Mouse (Mus musculus) forebrain, embryonic 13.5 days (tissue): ENCODE results near the gene Hp. TPM values are rescaled to one million over a fixed set of nuclear protein-coding genes. Genes with fewer than 3 reads are reported as not detected.
A peak's percentile ranks its signal among the peaks of the same experiment; 100 is the strongest.

ENCODE experiments used
- ATAC-seq: fragments of 200-750 bp; cut with Nextera tagmentation; 2 replicates; pipeline ENCODE4 v1.8.0; 2017
- H3K27ac ChIP-seq: fragments of 300-500 bp; sonication (generic); 2 replicates; pipeline ENCODE4 v1.5.1; 2015; ENCODE audit warnings: inconsistent platforms, mild to moderate bottlenecking, moderate library complexity
- H3K27me3 ChIP-seq: fragments of 300-500 bp; sonication (generic); 2 replicates; pipeline ENCODE4 v1.6.1; 2015; ENCODE audit warnings: mild to moderate bottlenecking, inconsistent platforms
- H3K36me3 ChIP-seq: fragments of 300-500 bp; sonication (generic); 2 replicates; pipeline ENCODE4 v1.6.1; 2015; ENCODE audit warnings: mild to moderate bottlenecking, inconsistent platforms; ENCODE audit not compliant: poor library complexity, severe bottlenecking
- H3K4me1 ChIP-seq: fragments of 300-500 bp; sonication (generic); 2 replicates; pipeline ENCODE4 v1.6.1; 2015; ENCODE audit warnings: inconsistent platforms
- H3K4me2 ChIP-seq: fragments of 300-500 bp; sonication (generic); 2 replicates; pipeline ENCODE4 v1.6.1; 2015; ENCODE audit warnings: inconsistent platforms, mild to moderate bottlenecking, moderate library complexity
- H3K4me3 ChIP-seq: fragments of 300-500 bp; sonication (generic); 2 replicates; pipeline ENCODE4 v1.5.1; 2015; ENCODE audit warnings: mild to moderate bottlenecking, inconsistent platforms
- H3K9ac ChIP-seq: fragments of 300-500 bp; sonication (generic); 2 replicates; pipeline ENCODE4 v1.6.1; 2015; ENCODE audit warnings: mild to moderate bottlenecking, inconsistent platforms
- H3K9me3 ChIP-seq: fragments of 300-500 bp; sonication (generic); replicated peaks from 2 replicates; pipeline ENCODE4 v1.6.1; 2016; ENCODE audit warnings: inconsistent platforms
- WGBS: fragments of 180-500 bp; shearing (Covaris S2); methylation state at CpG from one replicate; pipeline ENCODE4 v1.1.7; 2015; 5-methylcytosine and 5-hydroxymethylcytosine counted together
- polyA plus RNA-seq: library from polyadenylated mRNA; unstranded; fragments of >200 nt; fragmentation: Nextera tagmentation; extraction: Ambion mirVana; gene quantifications from 2 replicates; pipeline ENCODE4 v1.2.1, GENCODE M21; 2015

Hp gene
- polyA plus RNA-seq, 1 experiment from 2014 or later: not detected

- no peaks in the 10 kb centered on the region for H3K4me1 ChIP-seq
- no peak overlapping the region for H3K27ac ChIP-seq
- no peak for ATAC-seq
- H3K4me3 ChIP-seq: no peak overlapping the region
- peaks cover 29% of the 10 kb centered on the region for H3K36me3 ChIP-seq
- H3K27me3 ChIP-seq: no peaks in the 10 kb centered on the region
- no peak overlapping the region for H3K9ac ChIP-seq
- no peaks in the 10 kb centered on the region for H3K9me3 ChIP-seq
- H3K4me2 ChIP-seq: no peak overlapping the region
- 54% methylated on average over 3 of the region's 3 CpGs for WGBS
Observed at GRCm38 (mm10) chr8:109544049-109544448, 34.9 kb downstream of the Hp start.

- H3K4me1 ChIP-seq: no peaks in the 10 kb centered on the region
- H3K27me3 ChIP-seq: no peaks in the 10 kb centered on the region
- H3K4me3 ChIP-seq: no peak overlapping the region
- no peak for ATAC-seq
- WGBS: 83% methylated on average over 8 of the region's 8 CpGs
- H3K9me3 ChIP-seq: no peaks in the 10 kb centered on the region
- H3K9ac ChIP-seq: no peak overlapping the region
- H3K27ac ChIP-seq: no peak overlapping the region
- peaks cover 18% of the 10 kb centered on the region for H3K36me3 ChIP-seq
- no peak overlapping the region for H3K4me2 ChIP-seq
Observed at GRCm38 (mm10) chr8:109542748-109543519, 36.0 kb downstream of the Hp start.

GRCm38 (mm10) chr8:109542165-109542564 lies 36.8 kb downstream of the Hp start:
- Histone ChIP-seq H3K27ac (no peak overlapping the region), H3K9ac (no peak overlapping the region), H3K9me3 (no peaks in the 10 kb centered on the region), H3K27me3 (no peaks in the 10 kb centered on the region), H3K36me3 (peaks cover 11% of the 10 kb centered on the region), H3K4me2 (no peak overlapping the region), H3K4me1 (no peaks in the 10 kb centered on the region), H3K4me3 (no peak overlapping the region)
- 75% methylated on average over 5 of the region's 5 CpGs for WGBS
- no peak for ATAC-seq

DNA sequence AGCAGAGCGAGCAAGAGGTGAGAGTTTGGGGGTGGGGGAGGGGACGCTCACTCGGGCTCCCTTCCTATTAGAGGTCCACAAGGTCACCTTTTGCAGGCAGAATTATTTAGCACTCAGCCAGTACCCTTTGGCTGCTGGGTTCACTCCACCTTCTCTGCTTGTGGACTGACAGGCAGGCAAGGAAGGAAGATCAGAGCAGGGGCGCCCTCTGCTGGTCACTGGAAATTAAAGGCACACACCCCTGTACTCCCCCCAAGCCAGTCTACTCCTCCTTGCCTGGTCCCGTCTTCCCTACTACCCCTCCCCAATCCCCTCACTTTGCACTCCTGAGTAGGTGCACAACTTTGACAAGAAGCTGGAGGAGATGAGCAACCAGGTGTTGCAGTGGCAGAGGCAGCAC lies 42.3 kb downstream of the Hp start:
- H3K4me1 ChIP-seq: no peaks in the 10 kb centered on the region
- WGBS: 6% methylated on average over 5 of the region's 5 CpGs
- no peaks in the 10 kb centered on the region for H3K36me3 ChIP-seq
- H3K9me3 ChIP-seq: no peaks in the 10 kb centered on the region
- H3K27ac ChIP-seq: no peak overlapping the region; the same call in 1 of the 2 replicates
- H3K9ac ChIP-seq: no peak overlapping the region
- peak overlapping the region; percentile 29; the same call in 1 of the 2 replicates for H3K4me2 ChIP-seq
- H3K27me3 ChIP-seq: no peaks in the 10 kb centered on the region
- peak; percentile 78 for ATAC-seq
- H3K4me3 ChIP-seq: no peak overlapping the region

DNA sequence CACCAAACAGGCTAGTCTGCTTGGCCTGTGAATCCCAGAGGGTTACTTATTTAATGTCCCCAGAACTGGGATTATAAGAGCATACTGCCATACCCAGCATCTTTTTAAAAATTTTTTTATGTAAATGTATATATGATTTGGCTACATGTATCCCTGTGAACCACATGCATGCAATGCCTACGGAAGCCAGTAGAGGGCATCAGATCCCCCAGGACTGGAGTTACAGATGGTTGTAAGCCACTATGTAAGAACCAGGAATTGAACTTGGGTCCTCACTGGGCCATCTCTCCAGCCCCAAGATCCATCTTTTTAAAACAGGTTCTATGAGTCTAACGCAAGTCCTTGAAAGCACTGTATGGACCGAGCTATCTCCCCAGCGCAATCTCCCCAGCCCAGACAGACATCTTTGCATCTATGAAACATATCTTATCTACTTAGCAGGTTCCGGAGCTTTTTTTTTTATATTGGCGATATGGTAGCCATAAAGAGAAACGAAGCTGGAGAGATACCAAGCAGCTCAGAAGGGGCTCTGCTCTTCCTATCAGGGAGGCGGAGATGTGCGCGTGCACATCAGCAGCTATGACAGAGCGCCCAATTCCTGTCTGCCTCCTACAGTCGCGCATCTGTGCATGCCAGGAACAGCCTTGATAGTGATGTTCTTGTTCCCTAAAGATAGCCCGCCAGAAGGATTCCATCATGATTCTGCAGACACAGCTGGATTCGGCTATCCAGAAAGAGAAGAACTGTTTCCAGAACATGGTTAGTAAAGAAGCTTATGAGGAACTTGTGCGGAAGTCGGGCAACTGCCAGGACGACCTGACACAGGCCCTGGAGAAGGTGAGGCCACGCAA lies 43.6 kb downstream of the Hp start:
- no peak for ATAC-seq
- WGBS: 92% methylated on average over 19 of the region's 19 CpGs
- H3K4me3 ChIP-seq: no peak overlapping the region
- H3K4me1 ChIP-seq: no peaks in the 10 kb centered on the region
- H3K4me2 ChIP-seq: no peak overlapping the region
- no peaks in the 10 kb centered on the region for H3K9me3 ChIP-seq
- H3K9ac ChIP-seq: no peak overlapping the region
- H3K27me3 ChIP-seq: no peaks in the 10 kb centered on the region
- H3K27ac ChIP-seq: no peak overlapping the region
- no peaks in the 10 kb centered on the region for H3K36me3 ChIP-seq

Other genes starting within 250 kb of the Hp start
- 0.32 and 0.44 TPM in 2 replicates for gene Pmfbp1, start 85.1 kb downstream of the Hp start, polyA plus RNA-seq
- gene Dhx38, start 13.3 kb downstream of the Hp start, polyA plus RNA-seq: 23.3 and 26.0 TPM in 2 replicates
- gene Txnl4b, start 13.3 kb downstream of the Hp start, polyA plus RNA-seq: 28.1 and 29.8 TPM in 2 replicates
- gene Dhodh, start 29.5 kb upstream of the Hp start, polyA plus RNA-seq: 33.7 and 37.7 TPM in 2 replicates
- gene Pkd1l3, start 35.3 kb upstream of the Hp start, polyA plus RNA-seq: 0.09 and 0.12 TPM in 2 replicates
- gene Ist1, start 114.1 kb upstream of the Hp start, polyA plus RNA-seq: 165 and 177 TPM in 2 replicates
- gene Zfp821, start 126.4 kb upstream of the Hp start, polyA plus RNA-seq: 71.3 and 73.1 TPM in 2 replicates
- gene Atxn1l, start 158.6 kb upstream of the Hp start, polyA plus RNA-seq: 4.0 and 4.6 TPM in 2 replicates
- 45.7 and 50.6 TPM in 2 replicates for gene Ap1g1, start 199.4 kb upstream of the Hp start, polyA plus RNA-seq